Mouse (Mus musculus) ES-Bruce4 (cell line): ENCODE data around the gene Galns.
A peak's percentile ranks its signal among the peaks of the same experiment; 100 is the strongest.

Source experiments
- CTCF ChIP-seq: IDR thresholded peaks from one replicate; pipeline ENCODE4 v1.8.1; 2011; ENCODE audit warnings: low read depth, low read length
- EP300 ChIP-seq: IDR thresholded peaks from 2 replicates; pipeline ENCODE4 v1.6.1; 2011; ENCODE audit warnings: low read depth, low read length; ENCODE audit not compliant: insufficient read depth

- TF ChIP-seq CTCF = peak; percentile 49
- no peak for TF ChIP-seq EP300
These were observed 41.9 kb downstream of the Galns start for GRCm38 (mm10) chr8:122569329-122569728.
